Mouse (Mus musculus) mesoderm, embryonic 11.5 days (tissue): ENCODE measurements around the gene Kcnip1.
A peak's percentile ranks its signal among the peaks of the same experiment; 100 is the strongest.

Experiments used
- DNase-seq: peaks from one replicate; pipeline ENCODE4 v3.0.0-alpha.2; 2012; ENCODE audit warnings: low read depth, low spot score

The Kcnip1 gene

DNA sequence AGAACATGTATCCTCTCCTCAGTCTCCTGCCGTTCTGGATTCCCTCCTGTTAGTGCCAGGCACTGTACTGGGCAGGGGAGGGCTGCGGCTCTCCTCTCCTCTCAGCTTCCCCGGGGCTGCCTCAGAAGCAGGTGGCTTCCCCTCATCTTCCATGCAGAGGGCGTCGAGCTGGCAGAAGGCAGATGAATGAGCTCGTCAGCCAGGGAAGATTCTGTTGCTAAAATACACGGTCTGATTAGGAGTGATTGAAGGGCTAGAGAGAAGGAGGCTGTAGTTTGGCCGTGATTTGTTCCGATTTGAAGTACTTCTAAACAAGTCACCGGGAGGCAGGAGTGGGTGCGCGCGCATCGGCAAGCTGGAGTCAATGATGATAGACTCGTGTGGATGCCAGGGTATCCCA is 236.3 kb downstream of the Kcnip1 start:
- no peak for DNase-seq

DNA sequence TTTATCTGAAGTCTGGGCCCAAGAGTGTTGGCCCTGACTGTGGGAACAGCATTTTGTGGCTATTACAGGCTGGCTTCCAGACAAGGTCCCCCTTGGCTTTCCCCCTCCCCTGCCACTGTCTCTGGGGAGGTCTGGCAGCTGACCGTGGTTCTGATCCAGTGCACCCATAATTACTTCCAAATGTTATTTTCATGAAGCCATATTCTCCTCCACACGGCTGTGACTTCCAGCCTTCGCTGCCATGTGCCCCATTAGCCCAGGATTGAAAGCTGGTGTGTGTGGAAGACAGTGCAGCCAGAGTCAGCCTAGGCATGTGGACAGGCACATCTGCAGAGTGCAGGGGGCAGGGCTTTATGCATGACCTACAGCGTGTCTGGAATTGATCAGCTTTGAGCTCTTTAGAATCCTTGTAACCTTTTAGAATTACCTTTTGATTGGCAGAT is 240.5 kb downstream of the Kcnip1 start:
- peak; percentile 51 for DNase-seq

DNA sequence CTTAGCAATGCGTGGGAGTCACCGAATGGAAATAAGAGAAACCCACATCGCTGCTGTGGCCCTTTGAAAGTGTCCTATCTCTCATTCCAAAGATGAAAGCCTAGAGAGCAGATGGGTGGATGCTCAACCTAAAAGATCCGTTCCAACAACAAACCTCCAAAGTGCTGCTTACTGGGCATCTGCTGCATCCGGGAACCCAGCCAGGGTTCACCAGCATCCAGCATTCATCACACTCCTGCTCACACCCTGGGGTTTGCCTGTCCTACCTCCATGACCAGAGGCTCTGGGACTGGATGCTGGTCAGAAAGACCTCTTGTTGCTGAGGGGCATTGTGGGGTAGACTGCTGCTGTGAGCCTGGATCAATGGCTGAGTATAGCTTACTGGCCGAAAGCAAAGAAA is 241.4 kb downstream of the Kcnip1 start:
- no peak for DNase-seq

DNA sequence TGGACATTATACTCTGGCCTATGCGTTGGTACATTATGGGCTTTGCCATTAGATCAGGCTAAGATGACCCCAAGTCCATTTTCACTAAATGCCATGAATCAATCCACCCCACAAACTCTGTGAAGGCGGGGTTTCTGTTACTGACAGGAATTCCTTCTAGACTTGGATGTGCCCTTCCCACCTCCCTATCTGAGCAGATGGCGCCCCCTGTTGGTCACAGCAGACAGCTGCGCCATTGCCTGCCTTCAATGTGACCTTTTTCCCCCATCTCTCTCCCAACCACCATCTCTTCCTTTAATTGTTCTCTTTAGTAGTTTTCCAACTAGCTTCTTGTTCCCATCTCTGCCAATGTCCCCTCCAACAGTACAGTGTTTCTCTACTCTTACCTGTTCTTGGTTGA is 243.0 kb downstream of the Kcnip1 start:
- DNase-seq, result no peak

DNA sequence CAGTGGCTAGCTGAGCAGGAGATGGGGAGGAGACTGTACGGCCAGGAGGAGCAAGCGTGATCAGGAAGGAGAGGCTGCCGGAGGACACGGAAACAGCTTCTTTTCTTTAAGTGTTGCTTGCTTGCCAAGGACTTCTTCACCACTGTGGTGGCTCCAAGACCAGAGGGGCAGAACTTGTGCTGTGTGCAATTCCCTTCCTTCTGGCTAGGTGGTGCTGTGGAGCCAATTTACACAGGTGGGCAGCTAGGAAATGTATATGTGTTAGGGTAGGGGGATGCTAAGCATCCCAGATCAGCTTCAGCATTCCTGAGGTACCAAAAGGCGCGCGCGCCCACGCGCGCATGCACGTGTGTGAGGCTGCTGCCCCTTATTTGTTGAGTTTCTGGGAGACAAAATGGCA is 243.5 kb downstream of the Kcnip1 start:
- no peak for DNase-seq

DNA sequence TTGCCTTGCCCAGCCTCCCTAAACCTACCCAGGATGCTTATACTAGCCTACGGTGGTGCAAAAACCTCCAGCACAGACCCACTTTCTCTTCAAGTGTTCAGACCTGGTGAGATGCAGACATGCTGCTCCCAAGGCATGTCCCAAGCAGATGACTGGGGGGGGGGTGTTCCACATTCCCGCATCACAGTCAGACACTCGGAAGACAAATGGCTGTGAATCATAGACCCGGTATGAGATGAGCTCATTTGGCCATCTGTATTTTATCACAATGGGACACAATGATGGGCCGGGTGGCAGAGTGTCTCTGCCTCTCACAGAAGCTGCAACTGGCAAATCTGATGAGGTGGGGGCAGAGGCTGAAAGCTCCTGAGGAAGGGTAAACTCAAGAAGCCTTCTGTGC is 244.2 kb downstream of the Kcnip1 start:
- DNase-seq, result no peak

DNA sequence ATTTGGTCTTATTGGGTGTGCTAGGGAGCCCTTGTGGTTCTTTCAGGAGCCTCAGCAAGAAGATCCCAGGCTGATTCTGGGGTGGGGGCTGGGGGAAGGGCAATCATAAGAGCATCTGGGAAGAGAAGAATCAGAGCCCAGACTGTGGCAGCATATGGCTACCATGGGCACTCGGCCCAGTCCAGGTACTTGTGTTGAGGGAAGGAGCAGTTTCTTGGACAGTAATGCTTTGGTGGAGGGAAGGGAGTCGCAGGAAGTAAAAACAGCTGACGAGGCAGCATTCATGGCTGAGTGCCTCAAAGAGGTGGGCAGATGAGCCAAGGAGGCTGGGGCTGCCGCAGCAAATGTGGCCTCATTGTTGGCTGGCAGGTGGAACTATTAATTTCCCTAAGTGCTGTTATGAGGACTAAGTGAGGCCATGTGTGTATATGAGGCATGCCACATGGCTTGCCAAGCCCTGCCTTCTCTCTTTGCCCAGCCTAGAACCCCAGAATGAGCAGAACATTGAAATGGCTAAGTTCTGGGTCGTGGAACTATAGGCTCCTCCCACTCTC is 245.5 kb downstream of the Kcnip1 start:
- DNase-seq, result no peak

DNA sequence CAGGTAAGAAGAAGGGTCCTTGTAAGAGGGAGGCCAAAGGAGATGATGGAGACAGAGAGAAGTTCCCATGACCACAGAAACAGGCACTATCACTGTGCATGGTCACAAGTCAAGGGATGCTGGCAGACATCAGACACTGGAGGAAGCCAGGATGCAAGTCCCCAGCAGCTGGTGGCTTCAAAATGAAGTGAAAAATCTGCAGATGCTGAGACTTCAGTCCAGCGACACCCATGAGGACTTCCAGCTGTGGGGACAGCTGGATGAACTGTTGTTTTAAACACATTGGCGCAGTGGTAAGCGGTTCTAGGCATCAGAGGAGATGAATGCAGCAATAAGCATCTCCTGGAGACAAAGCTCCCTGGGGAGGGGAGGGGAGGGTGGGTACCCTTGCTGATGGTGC is 246.6 kb downstream of the Kcnip1 start:
- DNase-seq, result no peak

DNA sequence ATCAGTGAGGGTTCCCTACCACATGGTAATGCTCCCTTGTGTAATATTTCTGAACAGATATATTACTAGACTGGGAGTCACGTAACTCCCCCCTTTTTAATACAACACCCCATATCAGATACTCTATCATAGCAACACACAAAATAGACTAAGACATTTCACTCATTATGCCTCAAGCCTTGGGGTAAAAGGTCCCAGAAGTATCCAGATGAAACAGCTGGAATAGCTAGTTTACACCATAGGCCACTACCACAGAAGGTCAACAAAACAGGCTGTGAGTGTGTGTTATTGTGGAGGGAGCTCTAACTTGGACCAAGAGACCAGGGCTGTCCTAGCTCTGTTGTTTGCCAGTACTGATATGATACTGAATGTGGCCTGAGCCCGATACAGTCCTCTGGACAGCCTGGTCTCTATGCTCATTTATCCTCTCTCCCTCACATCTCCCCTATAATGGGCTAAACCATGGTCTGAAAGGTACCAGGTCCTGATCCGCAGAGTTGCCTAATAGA is 247.1 kb downstream of the Kcnip1 start:
- DNase-seq, result no peak

DNA sequence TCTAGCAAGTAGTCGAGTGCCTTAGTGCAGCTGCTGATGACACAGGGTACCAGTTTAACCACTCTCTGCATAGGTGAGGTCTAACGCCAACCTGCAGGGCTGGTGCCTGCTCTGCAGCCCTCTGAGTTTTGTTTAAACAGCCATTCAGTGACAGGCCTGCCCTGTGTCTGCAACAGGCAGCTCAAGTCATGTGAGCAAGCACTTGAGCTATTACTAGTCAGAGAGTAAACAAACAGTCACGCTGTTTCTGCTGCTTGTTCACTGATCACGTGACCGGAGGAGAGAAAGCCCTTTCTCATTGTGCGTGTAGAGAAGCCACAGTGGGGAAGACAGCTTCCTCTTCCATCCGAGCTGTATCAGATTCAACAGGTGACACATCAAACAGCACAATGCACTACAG is 248.5 kb downstream of the Kcnip1 start:
- DNase-seq, result no peak

DNA sequence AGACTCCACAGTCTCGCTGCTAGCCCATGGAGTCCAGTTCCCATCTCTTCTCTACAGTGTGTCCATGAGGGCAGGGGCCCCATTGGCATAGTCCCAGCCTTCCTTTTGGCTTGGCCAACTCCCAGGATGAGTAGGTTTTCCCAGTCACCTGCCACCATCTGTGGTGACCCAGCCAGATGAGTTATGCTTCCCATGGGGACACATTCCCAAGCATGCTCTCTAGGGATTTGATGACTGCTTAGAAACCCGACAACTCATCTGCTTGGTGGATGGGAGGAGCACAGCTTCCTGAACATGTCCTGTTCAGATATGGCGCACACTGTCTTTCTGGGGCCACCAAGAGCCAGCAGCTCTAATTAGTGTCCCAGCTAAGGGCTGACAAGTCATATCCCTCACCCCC is 252.8 kb downstream of the Kcnip1 start:
- DNase-seq, result no peak

DNA sequence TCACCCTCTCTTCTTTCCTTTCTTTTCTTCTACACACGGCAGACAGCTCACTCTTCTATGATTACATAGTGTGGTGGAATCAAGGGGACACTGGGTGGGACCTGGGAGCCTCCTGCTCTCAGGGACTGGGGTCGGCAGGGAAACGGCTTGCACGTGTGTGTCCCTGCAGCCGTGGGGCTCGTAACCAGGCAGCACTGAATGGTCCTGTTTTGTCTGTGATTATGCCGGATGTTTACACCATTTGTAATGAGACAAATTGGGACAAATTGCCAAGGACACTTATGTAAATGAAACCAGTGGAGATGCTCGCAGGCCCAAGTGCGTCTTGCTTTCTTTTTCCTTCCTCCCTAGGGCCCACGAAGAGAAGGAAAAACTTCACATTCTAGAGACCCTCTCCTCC is 256.5 kb downstream of the Kcnip1 start:
- no peak for DNase-seq

DNA sequence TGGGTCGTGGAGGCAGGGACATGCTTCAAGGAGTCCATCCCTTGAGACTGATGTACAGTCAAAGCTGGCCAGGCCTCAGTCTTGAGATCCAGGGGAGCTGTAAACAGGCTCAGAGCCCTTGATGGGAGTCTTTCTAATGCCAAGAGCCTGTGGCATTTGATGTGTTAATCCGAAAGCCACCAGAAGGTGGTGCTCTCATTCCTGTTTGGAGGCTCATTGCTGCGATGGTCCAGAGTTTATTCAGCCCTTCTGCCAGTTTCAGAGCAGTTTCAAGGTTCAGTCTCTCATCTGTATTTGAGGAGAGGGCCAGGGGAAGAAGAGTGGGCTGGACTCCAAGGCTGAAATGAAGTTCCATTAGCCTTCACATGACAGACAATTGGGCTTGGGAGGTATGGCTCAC is 259.7 kb downstream of the Kcnip1 start:
- peak; percentile 81 for DNase-seq

DNA sequence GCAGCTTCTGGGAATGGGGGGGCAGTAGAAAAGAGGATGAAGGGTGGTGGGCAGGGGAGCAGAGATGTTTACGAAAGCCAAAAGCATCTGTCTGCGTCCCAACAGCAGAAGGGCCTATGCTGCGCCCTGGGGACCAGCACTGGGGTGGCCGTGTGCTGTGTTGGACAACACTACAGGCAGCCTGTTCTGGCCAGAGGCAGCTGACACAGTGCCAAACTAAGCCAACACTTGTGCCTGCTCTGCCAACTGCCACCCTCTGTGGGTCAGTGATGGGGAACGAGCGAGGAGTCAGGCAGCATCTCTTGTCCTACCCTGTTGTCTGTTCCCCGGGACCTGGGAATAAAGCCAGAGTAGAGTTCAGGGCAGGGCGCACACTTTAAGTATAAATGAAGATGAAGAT is 260.6 kb downstream of the Kcnip1 start:
- no peak for DNase-seq

DNA sequence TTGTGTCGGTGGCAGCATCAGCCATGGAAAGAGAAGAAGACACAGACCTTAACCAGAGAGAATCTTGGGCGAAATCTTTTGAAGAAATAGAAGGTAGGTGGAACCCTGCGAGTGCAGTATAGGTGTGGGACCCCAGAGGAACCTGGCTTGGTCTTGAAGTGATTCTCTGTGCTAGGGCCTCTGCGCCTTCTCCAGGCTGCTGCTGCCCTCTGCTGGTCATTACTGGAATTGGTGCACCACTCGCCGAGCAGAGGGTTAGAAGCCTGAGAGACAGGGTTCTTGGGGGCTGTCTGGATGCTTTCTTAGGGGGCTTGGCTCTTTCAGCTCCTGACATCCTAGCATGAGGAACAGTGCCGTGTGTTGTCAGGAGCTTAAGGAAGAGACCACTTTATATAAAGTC is 271.7 kb downstream of the Kcnip1 start:
- DNase-seq, result peak; percentile 71

DNA sequence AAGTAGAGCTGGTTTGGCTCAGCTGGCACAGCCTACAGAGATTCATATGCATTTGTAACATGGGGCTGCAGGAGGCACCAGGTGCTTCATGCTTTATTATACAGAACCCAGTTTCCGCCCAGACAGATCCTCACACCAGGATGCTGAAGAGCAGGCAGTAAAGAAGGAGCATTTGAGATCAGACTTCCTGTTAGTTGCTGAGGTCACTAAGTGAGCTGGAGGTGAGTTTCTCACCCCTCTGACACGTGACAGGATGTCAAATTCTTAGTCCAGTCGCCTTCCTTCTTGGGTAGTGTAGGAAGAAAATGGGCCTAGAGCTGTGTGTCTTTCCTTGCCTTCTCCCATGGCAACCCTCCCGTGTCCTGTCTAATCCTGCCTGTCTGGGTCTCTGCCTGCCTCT is 286.2 kb downstream of the Kcnip1 start:
- DNase-seq, result no peak

DNA sequence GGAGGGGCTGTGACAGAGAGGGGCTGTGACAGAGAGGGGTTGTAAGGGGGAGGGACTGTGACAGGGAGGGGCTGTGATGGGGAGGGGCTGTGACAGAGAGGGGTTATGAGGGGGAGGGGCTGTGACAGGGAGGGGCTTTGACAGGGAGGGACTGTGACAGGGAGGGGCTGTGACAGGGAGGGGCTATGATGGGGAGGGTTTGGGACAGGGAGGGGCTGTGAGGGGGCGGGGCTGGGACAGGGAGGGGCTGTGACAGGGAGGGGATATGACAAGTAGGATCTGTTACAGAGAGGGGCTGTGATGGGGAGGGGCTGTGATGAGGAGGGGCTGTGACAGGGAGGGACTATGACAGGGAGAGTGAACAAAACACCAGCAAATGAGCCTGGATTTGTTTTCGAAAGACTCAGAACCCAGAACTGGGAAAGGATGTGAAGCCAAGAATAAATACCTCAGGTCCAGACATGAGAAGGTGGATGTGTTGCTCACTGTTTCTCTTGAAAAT is 290.9 kb downstream of the Kcnip1 start:
- DNase-seq, result no peak

DNA sequence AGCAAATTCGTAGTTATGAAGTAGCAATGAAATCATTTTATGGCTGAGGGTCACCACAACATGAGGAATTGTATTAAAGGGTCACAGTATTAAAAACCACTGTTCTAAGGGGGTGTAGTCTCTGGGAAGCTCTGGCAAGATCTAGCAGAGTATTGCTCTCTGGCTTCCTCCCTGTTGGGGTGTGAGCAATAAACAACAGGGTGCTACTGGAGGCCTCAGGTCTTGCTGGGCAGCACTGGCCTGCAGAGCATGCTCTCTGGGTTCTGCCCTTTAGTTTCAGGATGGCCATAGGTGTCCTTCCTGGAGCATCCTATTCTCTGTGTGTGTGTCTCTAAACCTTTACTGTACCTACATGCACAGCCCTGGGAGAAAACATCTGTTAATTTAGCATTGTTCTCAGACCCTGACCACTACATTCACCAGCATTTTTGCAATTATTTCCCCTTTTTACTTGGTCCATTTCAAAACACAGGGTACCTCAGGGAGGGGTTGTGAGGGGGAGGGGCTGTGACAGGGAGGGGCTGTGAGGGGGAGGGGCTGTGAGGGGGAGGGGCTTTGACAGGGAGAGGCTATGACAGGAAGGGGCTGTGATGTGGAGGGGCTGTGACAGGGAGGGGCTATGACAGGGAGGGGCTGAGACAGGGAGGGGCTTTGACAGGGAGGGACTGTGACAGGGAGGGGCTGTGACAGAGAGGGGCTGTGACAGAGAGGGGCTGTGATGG is 291.6 kb downstream of the Kcnip1 start:
- DNase-seq, result no peak

DNA sequence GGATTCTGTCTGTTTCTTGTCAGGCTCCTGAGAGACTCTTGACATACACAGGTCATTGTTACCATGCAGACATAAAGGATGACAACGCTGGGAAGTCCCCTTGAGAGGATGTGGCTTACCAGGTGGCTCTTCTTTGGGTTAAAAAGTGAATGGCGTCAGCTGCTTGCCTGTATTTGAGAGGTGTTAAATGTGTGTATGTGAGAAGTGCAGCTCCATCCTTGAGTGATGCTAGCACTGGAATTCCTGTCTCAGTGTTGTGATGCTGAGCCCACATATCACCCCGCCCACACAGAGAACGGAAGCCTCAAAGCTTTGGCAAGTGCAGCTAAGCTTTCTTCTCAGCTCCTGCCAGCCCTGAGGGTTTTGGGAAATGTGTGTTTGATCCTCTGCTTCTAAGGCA is 292.2 kb downstream of the Kcnip1 start:
- no peak for DNase-seq

DNA sequence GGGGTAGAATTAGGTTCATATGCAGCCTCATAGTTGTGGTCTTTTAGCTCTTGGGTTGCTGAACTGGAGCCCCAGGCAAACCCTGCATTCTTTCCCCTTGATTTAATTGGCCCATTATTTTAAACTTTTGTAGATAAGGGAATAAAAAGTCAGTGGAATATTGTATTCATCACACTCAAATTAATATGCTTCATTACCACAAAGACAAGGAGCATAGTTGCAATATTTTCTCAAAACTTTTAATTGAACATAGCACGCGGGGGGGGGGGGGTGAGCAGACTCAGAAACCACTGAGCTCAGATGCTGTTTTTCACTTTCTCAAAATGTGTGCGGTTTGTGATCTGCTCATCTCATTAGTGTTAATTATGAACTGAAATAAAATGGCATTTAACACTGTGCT is 302.8 kb downstream of the Kcnip1 start:
- DNase-seq, result no peak

DNA sequence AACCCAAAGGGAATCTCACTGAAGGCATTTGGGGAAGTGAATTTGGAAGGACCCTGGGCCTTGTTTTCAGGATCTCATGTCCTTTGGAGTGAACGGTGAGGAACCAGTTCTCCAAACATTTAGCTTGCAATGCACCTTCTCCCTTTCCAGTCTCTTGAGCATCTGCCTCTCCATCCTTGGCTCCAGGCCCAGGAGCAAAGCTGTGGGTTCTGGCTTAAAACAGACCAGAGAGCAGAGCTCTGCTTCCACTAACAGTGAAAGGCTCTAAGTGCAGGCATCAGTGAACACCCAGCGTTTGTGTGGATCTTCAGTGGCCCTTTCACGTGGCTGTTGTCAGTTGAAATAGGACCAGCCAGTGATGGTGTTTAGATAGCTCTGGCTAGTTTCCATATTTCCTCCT is 307.0 kb downstream of the Kcnip1 start:
- DNase-seq, result no peak

DNA sequence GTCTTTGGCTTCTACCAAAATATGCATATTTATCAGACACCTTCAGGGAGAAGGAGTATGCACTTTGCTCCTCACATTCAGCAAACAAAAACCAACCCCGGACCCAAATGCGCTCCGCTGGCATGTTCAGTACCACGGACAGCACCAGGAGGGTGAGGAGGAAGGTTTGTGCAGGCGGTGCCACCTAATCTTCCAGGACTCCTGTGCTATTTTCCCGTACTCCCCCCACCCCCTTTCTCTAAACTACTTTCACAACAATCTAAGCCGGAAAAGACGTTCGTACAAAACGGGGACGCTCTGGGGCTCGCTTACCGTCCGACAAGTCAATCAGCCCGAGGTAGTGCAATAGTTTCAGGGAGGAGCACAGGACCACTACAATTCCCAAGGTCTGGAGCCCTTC is 312.8 kb downstream of the Kcnip1 start:
- peak; percentile 84 for DNase-seq
